Mouse (Mus musculus): ENCODE data around the gene Zc3h4. TPM values are rescaled to one million over a fixed set of nuclear protein-coding genes. Genes with fewer than 3 reads are reported as not detected.
"Not testable (repeated sequence)": the region's sequence is repeated elsewhere in the genome, so short reads cannot be mapped to it uniquely, and the experiment has no call there.

The Zc3h4 gene
- 38.8 and 53.3 TPM in 2 replicates for total RNA-seq (2017)

DNA sequence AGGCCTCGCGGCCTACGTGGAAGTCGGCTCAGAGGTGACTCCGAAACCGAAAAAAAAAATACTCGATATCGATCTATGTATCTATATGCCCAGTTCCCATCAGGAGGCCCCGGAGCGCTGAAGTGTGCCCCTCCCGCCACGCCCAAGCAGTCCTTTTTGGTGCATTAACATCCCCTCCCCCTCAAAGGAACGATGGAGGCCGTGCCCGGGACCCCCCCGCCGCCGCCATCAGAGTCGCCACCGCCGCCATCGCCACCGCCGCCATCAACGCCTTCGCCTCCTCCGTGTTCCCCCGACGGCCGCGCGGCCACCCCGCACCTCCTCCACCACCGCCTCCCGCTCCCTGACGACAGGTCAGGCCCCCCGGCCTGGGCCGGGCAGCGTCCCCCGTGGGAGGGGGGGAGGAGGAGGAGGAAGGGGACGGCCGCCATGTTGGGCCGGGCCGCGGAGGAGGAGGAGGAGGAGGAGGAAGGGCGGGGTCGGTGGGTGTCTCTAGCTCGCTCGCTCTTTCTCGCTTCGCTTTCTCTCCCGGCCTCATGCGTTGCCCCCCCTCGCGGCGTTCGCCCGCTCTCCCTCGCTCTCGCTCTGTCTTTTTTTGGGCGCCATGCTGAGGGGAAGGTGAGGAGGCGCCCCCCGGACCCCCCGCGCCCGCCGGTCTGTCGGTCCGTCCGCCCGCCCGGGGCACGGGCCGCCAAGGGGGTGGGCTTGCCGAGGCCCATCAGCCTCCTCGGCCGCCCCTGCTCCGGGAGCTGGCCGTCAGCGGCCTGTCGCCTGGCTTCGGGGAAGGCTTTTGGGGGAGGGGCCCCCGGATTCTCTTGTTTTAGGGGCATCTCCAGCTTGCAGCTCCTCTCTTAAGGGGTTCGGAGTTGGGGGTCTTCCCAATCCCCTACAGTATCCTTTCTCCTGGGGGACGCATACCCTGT lies at the start of gene Zc3h4:
TSS of gene Zc3h4 (plus strand) at position 222 of the 923 bp plus-strand sequence.
- ATAC-seq (replicated peaks in 1 of 2; ENCODE audit: insufficient read depth in 1 of 2, low FRiP score in 2 of 2, low TSS enrichment in 1 of 2, low read depth in 1 of 2, poor library complexity in 2 of 2, severe bottlenecking in 2 of 2): peak; percentile 8 to 22; a peak in 3 of 4 replicates

- no peak for ATAC-seq (replicated peaks in 1 of 2; ENCODE audit: insufficient read depth in 1 of 2, low FRiP score in 2 of 2, low TSS enrichment in 1 of 2, low read depth in 1 of 2, poor library complexity in 2 of 2, severe bottlenecking in 2 of 2)
Measured at GRCm38 (mm10) chr7:16355854-16356594, 44.7 kb upstream of the Zc3h4 start.

DNA sequence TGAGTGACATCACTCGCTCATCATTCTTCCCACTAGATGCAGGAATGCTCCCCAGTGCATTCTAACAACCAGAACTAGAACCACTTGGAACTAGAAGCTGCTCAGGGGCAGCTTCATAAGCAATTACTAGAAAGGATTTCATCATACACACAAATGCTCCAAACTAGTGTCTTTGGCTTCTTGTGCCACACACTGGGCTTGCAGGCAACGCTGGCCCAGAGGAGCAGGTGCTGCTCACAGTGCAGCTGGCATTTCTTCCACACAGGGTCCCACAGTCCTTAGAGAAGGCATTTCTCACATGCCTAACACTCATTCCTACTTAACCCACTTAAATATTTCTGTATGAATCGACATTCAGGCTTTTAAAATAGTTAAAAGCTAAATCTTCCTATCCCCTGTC lies 43.1 kb upstream of the Zc3h4 start:
- no peak for ATAC-seq (replicated peaks in 1 of 2; ENCODE audit: insufficient read depth in 1 of 2, low FRiP score in 2 of 2, low TSS enrichment in 1 of 2, low read depth in 1 of 2, poor library complexity in 2 of 2, severe bottlenecking in 2 of 2)

DNA sequence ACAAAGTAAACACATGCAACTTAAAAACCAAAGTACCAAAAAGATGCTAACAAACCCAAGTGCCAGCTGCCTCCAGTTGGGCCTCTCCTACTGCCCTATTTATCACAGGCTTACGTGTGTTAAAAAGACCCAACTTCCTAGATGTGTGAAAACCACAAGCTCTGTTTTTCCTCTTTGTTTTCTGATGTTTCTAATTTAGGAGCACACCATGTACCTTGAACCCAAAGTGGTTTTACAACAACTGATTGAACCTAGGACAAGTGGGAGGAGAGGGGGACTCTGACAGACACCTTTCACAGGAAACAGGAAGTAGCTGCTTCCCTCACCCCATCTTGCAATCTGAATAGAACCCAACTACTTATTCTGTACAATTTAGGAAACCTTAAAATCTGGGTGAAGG lies 36.4 kb upstream of the Zc3h4 start:
- ATAC-seq (replicated peaks in 1 of 2; ENCODE audit: insufficient read depth in 1 of 2, low FRiP score in 2 of 2, low TSS enrichment in 1 of 2, low read depth in 1 of 2, poor library complexity in 2 of 2, severe bottlenecking in 2 of 2): peak; percentile 60 to 66

DNA sequence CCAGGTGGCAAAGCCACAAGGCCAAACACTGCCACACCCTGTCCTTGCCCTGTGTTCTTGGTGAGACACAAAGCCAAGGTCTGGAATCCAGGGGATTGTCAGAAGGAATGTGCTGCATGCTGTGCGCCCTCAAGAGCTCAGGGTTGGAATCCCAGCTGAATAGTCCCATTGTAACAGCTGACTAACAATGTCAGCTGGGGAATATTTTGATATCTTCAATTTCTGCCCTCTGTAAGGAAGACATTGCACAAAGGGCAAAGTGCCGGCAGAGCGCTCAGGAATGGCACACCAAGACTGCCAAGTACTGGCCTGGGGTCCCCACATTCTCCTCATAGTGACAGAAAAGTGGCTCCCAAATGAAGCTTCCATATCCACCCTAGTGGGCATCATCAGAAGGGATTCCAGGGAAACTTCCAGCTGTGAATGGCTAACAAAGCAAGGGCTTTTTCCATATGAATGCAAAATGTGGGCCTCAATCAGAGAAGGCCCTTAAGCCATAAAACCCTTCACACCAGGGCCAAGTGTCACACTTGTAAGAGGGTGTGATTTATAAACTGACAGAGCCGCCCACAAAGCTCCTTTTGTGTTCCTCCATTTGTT lies 35.7 kb upstream of the Zc3h4 start:
- ATAC-seq (replicated peaks in 1 of 2; ENCODE audit: insufficient read depth in 1 of 2, low FRiP score in 2 of 2, low TSS enrichment in 1 of 2, low read depth in 1 of 2, poor library complexity in 2 of 2, severe bottlenecking in 2 of 2): 0 out of 4 replicates have a peak, but pooled peaks have one; percentile 5 to 39

DNA sequence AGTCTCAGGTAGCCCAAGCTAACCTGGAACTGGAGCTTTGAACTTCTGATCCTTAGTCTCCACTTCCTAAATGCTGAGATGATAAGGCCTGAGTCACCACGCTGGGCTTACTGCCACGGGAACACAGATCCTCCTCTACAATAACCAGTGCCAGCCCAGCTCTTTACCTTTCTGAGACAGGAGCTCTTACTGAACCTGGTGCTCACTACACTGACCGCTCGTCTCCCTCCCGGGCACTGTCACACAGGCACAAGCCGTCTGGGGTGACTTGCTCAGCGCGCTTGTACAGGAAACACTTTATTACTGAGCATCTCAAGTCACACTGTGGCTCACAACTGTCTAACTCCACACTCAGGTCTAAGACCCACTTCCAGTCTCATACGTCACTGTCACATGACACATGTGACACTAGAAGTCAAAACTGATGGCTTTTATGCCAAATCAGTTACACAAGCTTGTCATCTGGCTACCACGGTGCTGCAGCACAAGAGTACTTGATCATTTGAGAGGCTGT lies 34.5 kb upstream of the Zc3h4 start:
- ATAC-seq (replicated peaks in 1 of 2; ENCODE audit: insufficient read depth in 1 of 2, low FRiP score in 2 of 2, low TSS enrichment in 1 of 2, low read depth in 1 of 2, poor library complexity in 2 of 2, severe bottlenecking in 2 of 2): no peak

GRCm38 (mm10) chr7:16366669-16367068 lies 34.0 kb upstream of the Zc3h4 start:
- no peak for ATAC-seq (replicated peaks in 1 of 2; ENCODE audit: insufficient read depth in 1 of 2, low FRiP score in 2 of 2, low TSS enrichment in 1 of 2, low read depth in 1 of 2, poor library complexity in 2 of 2, severe bottlenecking in 2 of 2)

- no peak for ATAC-seq (replicated peaks in 1 of 2; ENCODE audit: insufficient read depth in 1 of 2, low FRiP score in 2 of 2, low TSS enrichment in 1 of 2, low read depth in 1 of 2, poor library complexity in 2 of 2, severe bottlenecking in 2 of 2)
Measured at GRCm38 (mm10) chr7:16368835-16369234, 31.9 kb upstream of the Zc3h4 start.

DNA sequence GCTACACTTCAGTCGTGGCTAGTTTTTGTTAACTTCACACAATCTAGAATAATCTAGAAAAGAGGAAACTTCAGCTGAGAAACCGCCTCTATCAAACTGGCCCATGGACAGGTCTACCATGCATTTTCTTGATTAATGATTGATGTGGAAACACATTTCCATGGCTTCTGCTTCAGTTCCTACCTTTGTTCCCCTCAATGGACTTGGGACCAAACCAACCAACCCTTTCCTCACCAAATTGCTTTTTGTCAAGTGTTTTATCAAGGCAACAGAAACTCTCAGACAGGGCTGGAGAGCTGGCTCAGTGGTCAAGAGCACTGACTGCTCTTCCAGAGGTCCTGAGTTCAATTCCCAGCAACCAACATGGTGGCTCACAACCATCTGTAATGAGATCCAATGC lies 30.1 kb upstream of the Zc3h4 start:
- no peak for ATAC-seq (replicated peaks in 1 of 2; ENCODE audit: insufficient read depth in 1 of 2, low FRiP score in 2 of 2, low TSS enrichment in 1 of 2, low read depth in 1 of 2, poor library complexity in 2 of 2, severe bottlenecking in 2 of 2)

GRCm38 (mm10) chr7:16373719-16374118 lies 27.0 kb upstream of the Zc3h4 start:
- ATAC-seq (replicated peaks in 1 of 2; ENCODE audit: insufficient read depth in 1 of 2, low FRiP score in 2 of 2, low TSS enrichment in 1 of 2, low read depth in 1 of 2, poor library complexity in 2 of 2, severe bottlenecking in 2 of 2): peak in 1 of 2 experiments; percentile 68; a peak in 2 of 4 replicates

GRCm38 (mm10) chr7:16374989-16375388 lies 25.7 kb upstream of the Zc3h4 start:
- no peak for ATAC-seq (replicated peaks in 1 of 2; ENCODE audit: insufficient read depth in 1 of 2, low FRiP score in 2 of 2, low TSS enrichment in 1 of 2, low read depth in 1 of 2, poor library complexity in 2 of 2, severe bottlenecking in 2 of 2)

GRCm38 (mm10) chr7:16376505-16376904 lies 24.2 kb upstream of the Zc3h4 start:
- ATAC-seq (replicated peaks in 1 of 2; ENCODE audit: insufficient read depth in 1 of 2, low FRiP score in 2 of 2, low TSS enrichment in 1 of 2, low read depth in 1 of 2, poor library complexity in 2 of 2, severe bottlenecking in 2 of 2): peak; percentile 53 to 64; a peak in 3 of 4 replicates

GRCm38 (mm10) chr7:16387160-16388041 lies 13.3 kb upstream of the Zc3h4 start, which contains the start of gene Sae1:
Gene Sae1, minus strand, starts transcription at chr7:16387806.
- peak; percentile 84 to 94 for ATAC-seq (replicated peaks in 1 of 2; ENCODE audit: insufficient read depth in 1 of 2, low FRiP score in 2 of 2, low TSS enrichment in 1 of 2, low read depth in 1 of 2, poor library complexity in 2 of 2, severe bottlenecking in 2 of 2)

DNA sequence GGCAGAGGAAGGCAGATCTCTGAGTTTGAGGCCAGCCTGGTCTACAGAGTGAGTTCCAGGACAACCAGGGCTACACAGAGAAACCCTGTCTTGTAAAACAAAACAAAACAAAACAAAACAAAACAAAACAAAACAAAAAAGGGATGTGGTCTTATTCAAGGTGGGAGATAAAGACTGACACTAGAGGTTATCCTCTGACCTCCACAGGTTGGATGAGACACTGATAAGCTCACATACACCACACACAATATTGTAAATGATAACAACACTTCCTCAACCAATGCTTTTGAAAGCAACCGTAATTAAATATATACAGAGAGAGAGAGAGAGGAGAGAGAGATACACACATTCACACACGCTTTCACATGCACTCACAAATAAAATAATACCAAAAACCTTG lies 10.8 kb upstream of the Zc3h4 start:
- not testable (repeated sequence) for ATAC-seq (replicated peaks in 1 of 2; ENCODE audit: insufficient read depth in 1 of 2, low FRiP score in 2 of 2, low TSS enrichment in 1 of 2, low read depth in 1 of 2, poor library complexity in 2 of 2, severe bottlenecking in 2 of 2)

DNA sequence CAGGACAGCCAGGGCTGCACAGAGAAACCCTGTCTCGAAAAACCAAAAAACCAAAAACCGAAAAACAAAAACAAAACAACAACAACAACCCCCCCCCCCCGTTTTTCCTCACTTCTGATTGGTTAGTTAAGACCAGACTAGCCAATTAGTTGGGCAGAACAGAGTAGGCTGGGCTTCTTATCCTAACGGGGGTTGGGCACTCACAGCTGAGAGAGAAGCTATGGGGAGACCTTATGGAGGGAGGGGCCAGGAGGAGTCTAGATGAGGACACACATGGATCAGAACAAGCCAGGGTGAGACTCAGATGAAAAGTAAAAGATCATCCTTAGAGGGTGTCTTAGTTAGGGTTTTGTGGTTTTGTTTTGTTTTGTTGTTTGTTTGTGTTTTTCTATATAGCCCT lies 7.8 kb upstream of the Zc3h4 start:
- no peak for ATAC-seq (replicated peaks in 1 of 2; ENCODE audit: insufficient read depth in 1 of 2, low FRiP score in 2 of 2, low TSS enrichment in 1 of 2, low read depth in 1 of 2, poor library complexity in 2 of 2, severe bottlenecking in 2 of 2)

- no peak for ATAC-seq (replicated peaks in 1 of 2; ENCODE audit: insufficient read depth in 1 of 2, low FRiP score in 2 of 2, low TSS enrichment in 1 of 2, low read depth in 1 of 2, poor library complexity in 2 of 2, severe bottlenecking in 2 of 2)
Measured at GRCm38 (mm10) chr7:16395944-16396343, 4.8 kb upstream of the Zc3h4 start.

DNA sequence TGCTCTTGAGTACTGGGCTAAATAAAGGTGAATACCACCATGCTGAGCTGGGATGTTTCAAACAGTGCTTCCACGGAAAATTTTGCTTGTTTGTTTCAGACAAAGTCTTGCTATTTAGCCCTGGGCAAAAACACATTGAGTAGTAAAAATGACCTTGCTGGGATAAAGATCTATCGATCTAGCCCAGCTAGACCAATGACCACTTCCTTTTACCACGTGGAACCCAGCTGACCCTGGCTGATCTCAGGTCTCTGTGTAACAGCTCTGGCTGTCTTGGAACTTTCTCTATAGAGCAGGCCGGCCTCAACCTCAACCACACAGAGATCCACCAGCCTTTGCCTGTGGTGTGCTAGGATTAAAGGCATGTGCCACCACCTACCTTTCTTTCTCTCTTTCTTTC lies 3.2 kb upstream of the Zc3h4 start:
- no peak for ATAC-seq (replicated peaks in 1 of 2; ENCODE audit: insufficient read depth in 1 of 2, low FRiP score in 2 of 2, low TSS enrichment in 1 of 2, low read depth in 1 of 2, poor library complexity in 2 of 2, severe bottlenecking in 2 of 2)
